ENCODE assay signal across 13 mouse cellular contexts in genomic region chr16:34536300-34536699, GRCm38 (mm10). TPM values are rescaled to one million over a fixed set of nuclear protein-coding genes. Genes with fewer than 3 reads are reported as not detected.
A peak's percentile ranks its signal among the peaks of the same experiment; 100 is the strongest.
DNase-seq lines count a peak whose midpoint lies in the region; ATAC-seq and TF ChIP-seq lines count a peak whose summit lies in the region.
"Had no signal": no experiment of that assay in that cellular context is flagged by ENCODE, and none has a peak within 500 bp of the region (broad histone marks: within the 10 kb centered on the region; RNA-seq: fewer than 3 reads in every experiment).

No protein-coding gene starts in this region.

- no peak for DNase-seq in frontal cortex, adult 2 months (ENCODE audit: extremely low spot score in 1 of 2, low spot score in 1 of 2)
- DNase-seq in Muller cell, postnatal 12 days (ENCODE audit: inconsistent ontology term), result peak; percentile 67
- peak; percentile 68 to 81 for DNase-seq in cerebellum, adult 2 months
- DNase-seq in kidney, adult 9 months, result peak; percentile 70
- DNase-seq in ovary, adult 18-20 months (ENCODE audit: low spot score), result no peak
- DNase-seq: layer of hippocampus, adult 9-11 months; liver, embryonic 13.5 days; thymus, postnatal 4 days had no signal

- ATAC-seq in frontal cortex, adult (ENCODE audit: low TSS enrichment), result 0 out of 2 replicates have a peak, but pooled peaks have one; percentile 41
- ATAC-seq in megakaryocyte, adult 5-6 weeks (ENCODE audit: poor library complexity, severe bottlenecking), result no peak
- ATAC-seq in megakaryocyte progenitor cell, adult 5-6 weeks (replicated peaks; ENCODE audit: poor library complexity), result no peak
- ATAC-seq: CD4-positive, CD25-positive, alpha-beta regulatory T cell, adult 4 months had no signal

- TF ChIP-seq CTCF in cerebellum, adult 2 months (IDR thresholded peaks at IDR 0.05; ENCODE audit: borderline replicate concordance, insufficient read depth, low read depth, low read length), result no peak

- H3K4me1 ChIP-seq in cerebellum, adult 2 months (ENCODE audit: control insufficient read depth, insufficient read depth, low read length), result 0 out of 2 replicates have a peak, but pooled peaks cover 2% of the 10 kb centered on the region

- H3K27me3 ChIP-seq in cerebellum, adult 2 months (ENCODE audit: control insufficient read depth, insufficient read depth, low read length), result no peaks in the 10 kb centered on the region; the same call in 1 of the 2 replicates
- H3K27me3 ChIP-seq: heart, embryonic 15.5 days; liver, embryonic 13.5 days had no signal

- H3K4me3 ChIP-seq in cerebellum, adult 2 months (replicated peaks; ENCODE audit: insufficient read depth, low read depth, low read length), result no peak overlapping the region
- H3K4me3 ChIP-seq: heart, embryonic 15.5 days; liver, embryonic 13.5 days had no signal

- TF ChIP-seq POLR2A in cerebellum, adult 2 months (IDR thresholded peaks at IDR 0.05; ENCODE audit: borderline replicate concordance, insufficient read depth, low read length), result no peak

- no peak overlapping the region for H3K27ac ChIP-seq in cerebellum, adult 2 months (ENCODE audit: insufficient read depth, low read length)
- H3K27ac ChIP-seq: heart, embryonic 15.5 days; liver, embryonic 13.5 days had no signal

- 15% methylated on average over 6 of the region's 6 CpGs for whole genome bisulfite sequencing in cerebellum, adult 2 months

RNA-seq across cellular contexts. Expression of gene Kalrn, which starts 37.0 kb away (rescaled TPM):
- 177 and 178 TPM in 2 replicates for polyA plus RNA-seq in frontal cortex, adult 2 months (2012; rRNA removed)
- polyA plus RNA-seq in cerebellum, adult 2 months (2012; rRNA removed), result 17.9 and 19.7 TPM in 2 replicates
- 0.30 and 1.2 TPM in 2 replicates for total RNA-seq in megakaryocyte, adult 5-6 weeks (2015)
- total RNA-seq in megakaryocyte, adult 5-6 weeks (2017), result 0.81 and 1.1 TPM in 2 replicates
- total RNA-seq in megakaryocyte progenitor cell, adult 5-6 weeks (2015), result 2.0 and 3.3 TPM in 2 replicates
- 2.2 and 3.8 TPM in 2 replicates for total RNA-seq in megakaryocyte progenitor cell, adult 5-6 weeks (2017)

Comparison
In these comparisons a context has a peak if more than half of its experiments do, and no peak if none do; other contexts are left out.
1. DNase-seq: peak in Muller cell, postnatal 12 days (single experiment), cerebellum, adult 2 months (2 of 2) and kidney, adult 9 months (single experiment); none in frontal cortex, adult 2 months (0 of 2) and ovary, adult 18-20 months (single experiment).